Mouse (Mus musculus): ENCODE results near the gene Dgki.

GRCm38 (mm10) chr6:37089148-37090111, 210.6 kb downstream of the Dgki start:
- no peak for TF ChIP-seq CTCF (IDR thresholded peaks at IDR 0.05)
- no peak for TF ChIP-seq POLR2A (IDR thresholded peaks at IDR 0.05; ENCODE audit: insufficient read depth, low read depth, low read length)
